Mouse (Mus musculus): ENCODE data around the gene Phf8.

Phf8 gene

GRCm38 (mm10) chrX:151520458-151521322 lies at the start of gene Phf8:
Gene Phf8, plus strand, starts transcription at chrX:151520672.
- POLR2A ChIA-PET: interaction anchor here (0.5 to 4.2 kb wide), 80 partner anchors 8 to 1517 kb away, joined by 3 to 74 read pairs (median 4); partner anchors contain the start of genes Huwe1 (in 3 of the 4), Fam120c (in 2 of the 4), Gnl3l (in 2 of the 4) and Kantr (in 2 of the 4)
- CTCF ChIA-PET: interaction anchor here in 1 of 4 experiments (1.4 kb wide), 1 partner anchor 391 kb away, joined by 3 read pairs; no protein-coding TSS in a partner anchor

DNA sequence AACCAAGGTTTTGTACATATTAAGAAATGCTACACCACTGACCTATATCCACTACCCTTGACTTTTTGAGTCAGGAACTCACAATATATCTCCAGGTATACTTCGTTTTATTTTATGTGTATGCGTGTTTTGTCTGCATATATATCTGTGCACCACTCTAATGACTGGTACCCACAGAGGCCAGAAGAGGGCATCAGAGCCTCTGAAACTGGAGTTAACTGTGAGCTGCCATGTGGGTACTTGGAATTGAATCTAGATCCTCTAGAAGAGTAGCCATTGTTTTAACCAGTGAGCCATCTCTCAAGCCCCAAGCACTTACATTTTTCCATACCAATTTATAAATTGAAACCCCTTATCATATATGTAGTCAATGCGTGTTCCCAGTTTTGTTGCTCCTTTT lies 32.3 kb upstream of the Phf8 start:
- ChIA-PET CTCF (no interaction called here), POLR2A (no interaction called here)

DNA sequence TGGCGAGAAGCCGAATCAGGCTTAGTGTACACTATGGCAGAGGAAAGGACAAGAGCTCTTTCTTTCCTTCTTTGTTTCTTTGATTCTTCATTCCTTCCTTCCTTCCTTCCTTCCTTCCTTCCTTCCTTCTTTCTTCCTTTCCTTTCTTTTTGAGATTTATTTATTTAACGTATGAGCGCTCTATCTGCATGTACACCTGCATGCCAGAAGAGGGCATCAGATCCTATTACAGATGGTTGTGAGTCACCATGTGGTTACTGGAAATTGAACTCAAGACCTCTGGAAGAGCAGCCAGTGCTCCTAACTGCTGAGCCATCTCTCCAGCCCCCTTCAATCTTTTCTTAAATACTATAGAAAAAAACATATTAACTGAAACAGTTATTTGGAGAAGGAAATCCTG lies 27.2 kb upstream of the Phf8 start:
- POLR2A ChIA-PET: interaction anchor here in 1 of 4 experiments (0.6 to 1.5 kb wide), 2 partner anchors 26 to 162 kb away, joined by 3 to 4 read pairs; no protein-coding TSS in a partner anchor
- CTCF ChIA-PET: interaction anchor here in 1 of 4 experiments (0.6 kb wide), 1 partner anchor 654 kb away, joined by 3 read pairs; no protein-coding TSS in a partner anchor

GRCm38 (mm10) chrX:151496596-151496995 lies 23.9 kb upstream of the Phf8 start:
- CTCF ChIA-PET: no interaction called here

GRCm38 (mm10) chrX:151508536-151508935 lies 11.9 kb upstream of the Phf8 start:
- POLR2A ChIA-PET: no interaction called here
- CTCF ChIA-PET: no interaction called here

More at GRCm38 (mm10) chrX:151496596-151496995, 23.9 kb upstream of the Phf8 start:
- POLR2A ChIA-PET: interaction anchor here in 2 of 4 experiments (0.8 to 1.7 kb wide), 2 partner anchors 24 to 26 kb away, joined by 3 to 4 read pairs; partner anchors contain the start of gene Phf8 (in 1 of the 2)

GRCm38 (mm10) chrX:151509906-151510305 lies 10.6 kb upstream of the Phf8 start:
- POLR2A ChIA-PET: interaction anchor here in 2 of 4 experiments (1.3 to 1.5 kb wide), 2 partner anchors 11 kb away, joined by 5 to 7 read pairs; partner anchors contain the start of gene Phf8 (in 2 of the 2)
- CTCF ChIA-PET: no interaction called here

DNA sequence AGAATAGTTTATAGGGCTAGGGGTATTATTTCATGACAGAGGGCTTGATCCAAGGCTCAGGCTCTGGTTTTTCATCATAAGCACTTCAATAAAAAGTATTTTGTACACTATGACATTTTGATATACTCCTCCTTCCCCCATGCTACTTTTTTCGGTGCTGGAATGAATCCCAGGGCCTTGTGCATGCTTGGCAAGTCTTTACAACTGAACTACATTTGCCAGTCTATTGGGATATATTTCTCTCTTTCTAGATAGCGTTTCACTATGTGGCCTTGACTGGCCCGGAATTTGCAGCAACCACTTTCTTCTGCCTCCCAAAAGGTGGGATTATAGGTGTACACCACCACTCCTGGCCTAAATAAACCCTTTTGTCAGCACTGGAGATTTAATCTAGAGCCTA lies 7.4 kb upstream of the Phf8 start:
- CTCF ChIA-PET: no interaction called here

GRCm38 (mm10) chrX:151513694-151514093 lies 6.8 kb upstream of the Phf8 start:
- CTCF ChIA-PET: no interaction called here
- POLR2A ChIA-PET: interaction anchor here in 1 of 4 experiments (0.6 to 1.6 kb wide), 3 partner anchors 14 to 341 kb away, joined by 4 to 7 read pairs (median 4); no protein-coding TSS in a partner anchor

More for the DNA sequence above, 7.4 kb upstream of the Phf8 start:
- POLR2A ChIA-PET: interaction anchor here in 1 of 4 experiments (1.6 kb wide), 1 partner anchor 20 kb away, joined by 7 read pairs; no protein-coding TSS in a partner anchor

DNA sequence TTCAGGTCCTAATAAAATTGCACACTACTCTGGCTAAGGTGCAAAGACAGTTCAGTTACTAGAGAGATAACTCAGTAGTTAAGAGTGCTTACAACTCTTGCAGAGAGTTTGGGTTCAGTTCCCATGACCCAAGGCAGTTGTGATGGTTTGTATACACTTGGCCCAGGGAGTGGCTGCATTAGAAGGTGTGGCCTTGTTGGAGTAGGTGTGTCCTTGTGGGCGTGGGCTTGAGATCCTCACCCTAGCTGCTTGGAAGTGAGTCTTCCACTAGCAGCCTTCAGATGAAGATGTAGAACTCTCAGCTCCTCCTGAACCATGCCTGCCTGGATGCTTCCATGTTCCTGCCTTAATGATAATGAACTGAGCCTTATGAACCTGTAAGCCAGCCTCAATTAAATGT lies 2.3 kb upstream of the Phf8 start:
- ChIA-PET POLR2A (interaction anchor here in 2 of 4 experiments (0.5 to 1.3 kb wide), 2 partner anchors 47 to 285 kb away, joined by 3 to 9 read pairs; no protein-coding TSS in a partner anchor), CTCF (no interaction called here)

DNA sequence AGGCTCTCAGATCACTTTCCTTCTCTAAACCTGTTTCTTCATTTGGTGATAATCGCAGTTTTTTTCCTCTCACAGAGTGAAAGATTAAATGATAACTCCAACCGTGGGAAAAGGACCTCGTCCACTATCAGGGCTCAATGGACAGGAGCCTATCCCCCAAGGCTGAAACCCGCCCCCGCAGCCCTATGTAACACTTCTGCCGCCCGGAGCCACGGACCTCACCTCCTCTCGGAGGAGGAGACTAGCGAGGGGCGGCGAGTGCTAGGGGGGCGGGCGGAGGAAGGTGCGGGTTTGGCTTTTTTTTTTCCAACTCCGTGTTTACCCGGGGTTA lies 380 bp upstream of the Phf8 start:
- POLR2A ChIA-PET: interaction anchor here (0.5 to 4.2 kb wide), 47 partner anchors 8 to 1249 kb away, joined by 3 to 74 read pairs (median 4); partner anchors contain the start of genes Fam120c (in 2 of the 4), Huwe1 (in 2 of the 4), Kantr (in 2 of the 4) and Gnl3l (in 1 of the 4)
- CTCF ChIA-PET: no interaction called here

GRCm38 (mm10) chrX:151521786-151522522 lies 1.5 kb downstream of the Phf8 start:
- CTCF ChIA-PET: interaction anchor here in 1 of 4 experiments (1.4 kb wide), 1 partner anchor 392 kb away, joined by 3 read pairs; no protein-coding TSS in a partner anchor

GRCm38 (mm10) chrX:151553356-151553755 lies 32.9 kb downstream of the Phf8 start:
- POLR2A ChIA-PET: no interaction called here
- CTCF ChIA-PET: no interaction called here

More at GRCm38 (mm10) chrX:151521786-151522522, 1.5 kb downstream of the Phf8 start:
- POLR2A ChIA-PET: interaction anchor here (0.5 to 4.2 kb wide), 39 partner anchors 12 to 1515 kb away, joined by 3 to 74 read pairs (median 5); partner anchors contain the start of genes Huwe1 (in 3 of the 4), Fam120c (in 2 of the 4), Gnl3l (in 2 of the 4) and Gpr143 (in 1 of the 4)

GRCm38 (mm10) chrX:151575166-151575565 lies 54.7 kb downstream of the Phf8 start:
- CTCF ChIA-PET: no interaction called here
- POLR2A ChIA-PET: interaction anchor here in 1 of 4 experiments (1.0 kb wide), 1 partner anchor 226 kb away, joined by 3 read pairs; the partner anchor contains the start of gene Huwe1

DNA sequence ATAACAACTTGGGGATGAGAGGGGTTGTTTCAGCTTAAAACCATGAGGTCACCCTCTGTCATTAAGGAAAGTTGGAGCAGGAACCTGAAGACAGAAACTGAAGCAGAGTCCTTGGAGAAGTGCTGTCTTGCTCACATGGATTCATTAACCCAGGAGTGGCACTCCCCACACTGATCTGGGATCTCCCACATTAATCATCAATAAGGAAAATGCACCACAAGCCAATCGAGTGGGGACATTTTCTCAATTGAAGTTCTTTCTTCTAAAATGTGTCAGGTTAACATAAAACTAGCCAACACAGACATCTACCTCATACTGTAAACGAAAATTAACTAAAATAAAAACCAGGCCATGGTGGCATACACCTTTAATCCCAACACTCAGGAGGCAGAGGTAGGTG lies 122.9 kb downstream of the Phf8 start:
- ChIA-PET POLR2A (interaction anchor here in 1 of 4 experiments (1.2 kb wide), 1 partner anchor 376 kb away, joined by 5 read pairs; no protein-coding TSS in a partner anchor), CTCF (no interaction called here)

DNA sequence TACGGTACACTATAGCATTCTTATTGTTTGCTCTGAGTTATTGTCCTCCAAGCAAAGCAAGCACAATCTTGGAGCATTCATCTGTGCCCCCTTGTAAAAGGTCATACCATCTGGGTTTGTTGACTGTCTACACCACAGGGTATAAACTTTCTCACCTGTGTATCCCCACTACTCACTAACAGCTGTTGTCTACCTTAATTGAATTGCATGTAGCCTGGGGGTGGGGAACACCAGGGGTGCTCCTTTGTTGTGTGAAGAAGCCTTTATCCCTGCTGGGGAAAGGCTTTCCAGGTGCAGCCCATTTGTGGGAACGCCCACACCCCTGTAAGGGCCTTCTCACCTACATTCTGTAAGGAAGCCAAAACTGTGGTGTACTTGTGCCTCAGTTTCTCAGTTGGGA lies 133.3 kb downstream of the Phf8 start:
- CTCF ChIA-PET: no interaction called here

DNA sequence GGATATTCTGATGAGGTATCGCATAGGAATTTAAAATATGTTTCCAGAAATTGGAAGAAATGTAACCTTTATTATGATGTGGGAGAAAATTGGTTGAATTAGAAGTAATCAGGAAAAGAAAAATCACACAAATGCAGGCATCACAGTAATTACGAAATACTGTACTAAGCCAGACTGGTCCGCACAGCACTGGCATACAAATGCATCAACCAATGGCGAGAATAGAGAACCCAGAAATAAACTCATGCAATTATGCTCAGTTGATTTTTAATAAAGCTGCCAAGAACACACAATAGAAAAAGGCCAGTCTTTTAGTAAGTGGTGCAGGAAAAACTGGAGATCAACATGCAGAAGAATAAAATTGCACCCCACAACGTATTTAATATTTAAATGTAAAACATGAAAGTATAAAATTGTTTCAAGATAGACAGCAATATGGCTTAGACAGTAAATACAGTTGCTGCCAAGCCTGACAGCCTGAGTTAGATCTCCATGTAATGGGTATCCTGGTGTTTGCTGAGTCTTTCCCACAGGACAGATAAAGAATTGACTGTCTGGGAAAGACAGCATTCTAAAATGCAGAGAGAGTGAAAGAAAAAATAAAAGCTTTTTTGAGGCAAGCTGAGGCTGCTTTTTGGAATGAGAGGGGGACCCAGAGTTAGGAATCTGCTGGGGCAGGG lies 154.2 kb downstream of the Phf8 start:
- ChIA-PET POLR2A (interaction anchor here in 1 of 4 experiments (0.6 kb wide), 1 partner anchor 132 kb away, joined by 8 read pairs; no protein-coding TSS in a partner anchor), CTCF (no interaction called here)

More for the DNA sequence above, 133.3 kb downstream of the Phf8 start:
- POLR2A ChIA-PET: no interaction called here

Data from embryonic stem cell, embryonic (primary cell).